21 mouse cellular contexts compared by ENCODE assay signal in the genomic region with DNA sequence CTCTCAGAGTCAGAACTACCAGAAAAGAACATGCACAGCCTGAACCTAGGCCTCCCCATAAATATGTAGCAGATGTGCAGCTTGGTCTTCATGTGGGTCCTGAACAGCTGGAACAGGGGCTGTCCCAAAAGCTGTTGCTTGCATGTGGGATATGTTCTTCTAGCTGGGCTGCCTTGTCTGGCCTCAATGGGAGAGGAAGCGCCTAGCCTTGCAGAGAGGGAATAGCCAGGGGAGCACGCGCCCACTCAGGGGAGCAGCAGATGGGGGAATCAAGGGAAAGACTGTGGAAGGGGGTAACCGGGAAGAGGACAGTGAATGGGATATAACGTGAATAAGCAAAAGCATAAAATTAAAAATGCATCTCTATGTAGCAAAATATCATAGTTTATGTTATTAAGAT.
"Had no signal": no experiment of that assay in that cellular context is flagged by ENCODE, and none has a peak within 500 bp of the region (broad histone marks: within the 10 kb centered on the region; RNA-seq: fewer than 3 reads in every experiment).

No protein-coding gene starts in this region.

- H3K9ac ChIP-seq: liver, postnatal 0 days; lung, embryonic 15.5 days; midbrain, embryonic 13.5 days; midbrain, embryonic 15.5 days; neural tube, embryonic 13.5 days; neural tube, embryonic 15.5 days had no signal

- ATAC-seq: liver, postnatal 0 days; lung, postnatal 0 days; midbrain, embryonic 13.5 days; midbrain, embryonic 15.5 days had no signal

- H3K4me3 ChIP-seq: lung, embryonic 15.5 days; megakaryocyte, embryonic 14.5 days; midbrain, embryonic 13.5 days; midbrain, embryonic 15.5 days; myocyte; neural tube, embryonic 13.5 days; neural tube, embryonic 15.5 days had no signal

- H3K36me3 ChIP-seq: lung, embryonic 15.5 days; midbrain, embryonic 13.5 days; midbrain, embryonic 15.5 days; neural tube, embryonic 13.5 days; neural tube, embryonic 15.5 days had no signal

- H3K4me2 ChIP-seq: lung, embryonic 15.5 days; midbrain, embryonic 13.5 days; midbrain, embryonic 15.5 days; neural tube, embryonic 13.5 days; neural tube, embryonic 15.5 days had no signal

- H3K27ac ChIP-seq: lung, embryonic 15.5 days; macrophage; midbrain, embryonic 13.5 days; midbrain, embryonic 15.5 days; neural tube, embryonic 15.5 days had no signal

- H3K4me1 ChIP-seq: lung, embryonic 15.5 days; megakaryocyte, embryonic 14.5 days; midbrain, embryonic 13.5 days; midbrain, embryonic 15.5 days had no signal

- H3K27me3 ChIP-seq: lung, embryonic 15.5 days; megakaryocyte, embryonic 14.5 days; midbrain, embryonic 13.5 days; midbrain, embryonic 15.5 days; neural tube, embryonic 13.5 days; neural tube, embryonic 15.5 days had no signal

- DNase-seq: liver, postnatal 0 days; lung, adult 2 months; lung, postnatal 14 days; lung, postnatal 36 days; retina, postnatal 1 day; right cerebral cortex, adult 18-20 months; right cerebral cortex, postnatal 25 days; right cerebral cortex, postnatal 4 days; spleen, adult 18-20 months; thymus, adult 18-20 months; thymus, postnatal 14 days; thymus, postnatal 36 days had no signal

- H3K9me3 ChIP-seq: lung, embryonic 15.5 days; megakaryocyte, embryonic 14.5 days; midbrain, embryonic 13.5 days; midbrain, embryonic 15.5 days; neural tube, embryonic 13.5 days; neural tube, embryonic 15.5 days had no signal
